Mouse (Mus musculus) ES-E14 (cell line): ENCODE data around the gene Gm33543. TPM values are rescaled to one million over a fixed set of nuclear protein-coding genes. Genes with fewer than 3 reads are reported as not detected.

Experiments used
- DNase-seq: peaks from one replicate; pipeline ENCODE4 v3.0.0-alpha.2; 2013; ENCODE audit warnings: low read depth, low spot score
- H3K27ac ChIP-seq: 2 replicates; pipeline ENCODE4 v1.5.1; 2012; ENCODE audit warnings: low read depth, mild to moderate bottlenecking, low read length, moderate library complexity, mixed read lengths; ENCODE audit not compliant: poor library complexity, insufficient read depth, severe bottlenecking
- H3K36me3 ChIP-seq: 2 replicates; pipeline ENCODE4 v1.6.1; 2012; ENCODE audit warnings: mild to moderate bottlenecking, low read length, moderate library complexity, mixed read lengths; ENCODE audit not compliant: control insufficient read depth, poor library complexity, insufficient read depth, severe bottlenecking
- H3K4me1 ChIP-seq, 2 experiments: fragments of 150-350 bp in 1 of 2; sonication (generic) in 1 of 2; 2 replicates each; pipeline ENCODE4 v1.6.1; 2012; ENCODE audit warnings: low read length in 2 of 2, mild to moderate bottlenecking in 1 of 2, mixed read lengths in 1 of 2; ENCODE audit not compliant: control insufficient read depth in 2 of 2, insufficient read depth in 2 of 2, poor library complexity in 1 of 2
- H3K4me3 ChIP-seq, 2 experiments: fragments of 150-350 bp in 1 of 2; sonication (generic) in 1 of 2; 2 replicates each; pipeline ENCODE4 v1.5.1; 2012; ENCODE audit warnings: low read length in 2 of 2, low read depth in 1 of 2, mild to moderate bottlenecking in 1 of 2, mixed read lengths in 1 of 2; ENCODE audit not compliant: insufficient read depth in 1 of 2, poor library complexity in 1 of 2, severe bottlenecking in 1 of 2
- H3K9ac ChIP-seq: 2 replicates; pipeline ENCODE4 v1.6.1; 2012; ENCODE audit warnings: low read depth, mild to moderate bottlenecking, low read length, mixed read lengths; ENCODE audit not compliant: poor library complexity, insufficient read depth, severe bottlenecking
- H3K9me3 ChIP-seq: fragments of 150-350 bp; sonication (generic); 2 replicates; pipeline ENCODE4 v1.6.1; 2012; ENCODE audit warnings: low read depth, mild to moderate bottlenecking, low read length; ENCODE audit not compliant: control insufficient read depth, insufficient read depth
- CHD2 ChIP-seq: IDR thresholded peaks from 2 replicates; pipeline ENCODE4 v1.6.1; 2014; ENCODE audit warnings: mild to moderate bottlenecking, low read depth, low read length, inconsistent platforms
- HCFC1 ChIP-seq: IDR thresholded peaks from 2 replicates; pipeline ENCODE4 v1.6.1; 2012; ENCODE audit warnings: low read length, inconsistent platforms, borderline replicate concordance; ENCODE audit not compliant: insufficient read depth
- MAFK ChIP-seq: IDR thresholded peaks from 2 replicates; pipeline ENCODE4 v1.6.1; 2014; ENCODE audit warnings: mild to moderate bottlenecking, low read depth, low read length, inconsistent platforms; ENCODE audit not compliant: insufficient read depth
- ZC3H11A ChIP-seq: IDR thresholded peaks from 2 replicates; pipeline ENCODE4 v1.6.1; 2012; ENCODE audit warnings: low read depth, mild to moderate bottlenecking, inconsistent platforms, low read length, borderline replicate concordance
- ZNF384 ChIP-seq: IDR thresholded peaks from 2 replicates; pipeline ENCODE4 v1.6.1; 2012; ENCODE audit warnings: low read depth, low read length, inconsistent platforms
- in situ Hi-C, 2 experiments: fragments of 600-800 bp; cut with MboI; formaldehyde crosslinking; loops; one replicate each; pipeline ENCODE4 v1.15.1; 2025; ENCODE audit warnings: low sequenced_read_pairs in 2 of 2, inconsistent platforms in 1 of 2; ENCODE audit not compliant: unreplicated experiment in 2 of 2
- total RNA-seq: library from RNA; depleted of rRNA; stranded (reverse); fragments of 300-350 nt; gene quantifications from 2 replicates; pipeline ENCODE4 v1.2.3, GENCODE M21; 2012

Gm33543 gene
- total RNA-seq, 1 experiment: not detected

- no peak overlapping the region for H3K4me3 ChIP-seq
- no peaks in the 10 kb centered on the region for H3K36me3 ChIP-seq
- DNase-seq: no peak
- H3K9ac ChIP-seq: no peak overlapping the region
- in situ Hi-C loops: no loop called here
- TF ChIP-seq HCFC1 (no peak), MAFK (no peak), ZNF384 (no peak), CHD2 (no peak), ZC3H11A (no peak)
- no peaks in the 10 kb centered on the region for H3K9me3 ChIP-seq
- no peak overlapping the region for H3K27ac ChIP-seq
- no peaks in the 10 kb centered on the region for H3K4me1 ChIP-seq
Observed at GRCm38 (mm10) chr10:95795500-95795899, 47.2 kb downstream of the Gm33543 start.

GRCm38 (mm10) chr10:95794706-95795105, 48.0 kb downstream of the Gm33543 start:
- in situ Hi-C loops: no loop called here
- no peaks in the 10 kb centered on the region for H3K9me3 ChIP-seq

GRCm38 (mm10) chr10:95791427-95791804, 51.3 kb downstream of the Gm33543 start:
- H3K9me3 ChIP-seq: no peaks in the 10 kb centered on the region
- DNase-seq: no peak
- H3K4me1 ChIP-seq: no peaks in the 10 kb centered on the region
- in situ Hi-C loops: no loop called here
- H3K36me3 ChIP-seq: no peaks in the 10 kb centered on the region
- H3K9ac ChIP-seq: no peak overlapping the region
- H3K4me3 ChIP-seq: no peak overlapping the region
- no peak overlapping the region for H3K27ac ChIP-seq
- no peak for TF ChIP-seq HCFC1
- TF ChIP-seq ZC3H11A: no peak
- TF ChIP-seq CHD2: no peak
- TF ChIP-seq ZNF384: no peak
- TF ChIP-seq MAFK: no peak

More at GRCm38 (mm10) chr10:95794706-95795105, 48.0 kb downstream of the Gm33543 start:
- H3K4me3 ChIP-seq: no peak overlapping the region
- H3K27ac ChIP-seq: no peak overlapping the region
- no peaks in the 10 kb centered on the region for H3K4me1 ChIP-seq
- no peak for TF ChIP-seq ZC3H11A
- no peak for TF ChIP-seq HCFC1
- no peak for TF ChIP-seq CHD2
- TF ChIP-seq MAFK: no peak
- TF ChIP-seq ZNF384: no peak
- no peak for DNase-seq
- H3K9ac ChIP-seq: no peak overlapping the region
- H3K36me3 ChIP-seq: no peaks in the 10 kb centered on the region

- no peaks in the 10 kb centered on the region for H3K36me3 ChIP-seq
- DNase-seq: no peak
- no peak overlapping the region for H3K9ac ChIP-seq
- TF ChIP-seq ZC3H11A (no peak), HCFC1 (no peak), MAFK (no peak), ZNF384 (no peak), CHD2 (no peak)
- no peak overlapping the region for H3K4me3 ChIP-seq
- no peak overlapping the region for H3K27ac ChIP-seq
- in situ Hi-C loops: no loop called here
- H3K9me3 ChIP-seq: no peaks in the 10 kb centered on the region
- no peaks in the 10 kb centered on the region for H3K4me1 ChIP-seq
Observed at GRCm38 (mm10) chr10:95790771-95791426, 51.8 kb downstream of the Gm33543 start.

- H3K4me3 ChIP-seq: no peak overlapping the region
- no peaks in the 10 kb centered on the region for H3K36me3 ChIP-seq
- no peaks in the 10 kb centered on the region for H3K9me3 ChIP-seq
- TF ChIP-seq ZNF384: no peak
- TF ChIP-seq CHD2: no peak
- no peak for TF ChIP-seq MAFK
- TF ChIP-seq ZC3H11A: no peak
- TF ChIP-seq HCFC1: no peak
- no peak overlapping the region for H3K9ac ChIP-seq
- in situ Hi-C loops: no loop called here
- DNase-seq: no peak
- H3K27ac ChIP-seq: no peak overlapping the region
- H3K4me1 ChIP-seq: no peaks in the 10 kb centered on the region
Observed at GRCm38 (mm10) chr10:95787176-95787575, 55.6 kb downstream of the Gm33543 start.
